Comparison of ENCODE assay signal across 8 mouse cellular contexts in the genomic region with DNA sequence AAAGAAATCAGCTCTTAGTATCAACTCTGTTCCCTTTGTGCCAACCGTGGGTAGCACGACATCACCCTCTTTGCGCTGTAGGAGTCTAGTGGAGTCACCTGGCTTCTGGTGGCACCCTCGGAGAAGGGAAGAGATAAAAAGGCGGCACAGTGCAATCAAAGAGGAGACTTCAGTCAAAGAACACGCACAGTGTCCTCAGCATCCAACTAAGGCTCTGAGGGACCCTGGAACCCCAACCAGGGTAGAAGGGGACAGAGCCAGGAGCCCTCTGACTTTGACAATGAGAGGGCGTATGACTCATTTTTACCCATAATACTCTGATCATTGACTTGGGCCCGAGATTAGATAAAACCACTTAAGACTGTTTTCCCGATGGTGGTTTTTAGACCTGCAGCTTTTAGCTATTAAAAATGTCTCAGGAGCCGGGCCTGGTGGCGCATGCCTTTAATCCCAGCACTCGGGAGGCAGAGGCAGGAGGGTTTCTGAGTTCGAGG.
DNase-seq lines count a peak whose midpoint lies in the region; ATAC-seq lines count a peak whose summit lies in the region.

No protein-coding gene starts in this region.

- no peaks in the 10 kb centered on the region for H3K9me3 ChIP-seq in heart, embryonic 16.5 days (replicated peaks; ENCODE audit: control insufficient read depth, low read length)
- H3K9me3 ChIP-seq in hindbrain, embryonic 16.5 days (ENCODE audit: control insufficient read depth, low read length) = no peaks in the 10 kb centered on the region
- H3K9me3 ChIP-seq in midbrain, embryonic 16.5 days (replicated peaks; ENCODE audit: control insufficient read depth, low read length, poor library complexity, severe bottlenecking) = no peaks in the 10 kb centered on the region

- H3K9ac ChIP-seq in heart, embryonic 16.5 days (ENCODE audit: low read length) = no peak overlapping the region
- H3K9ac ChIP-seq in hindbrain, embryonic 16.5 days (ENCODE audit: low read depth, low read length) = peak overlapping the region; percentile 39; the same call in 1 of the 2 replicates
- H3K9ac ChIP-seq in midbrain, embryonic 16.5 days (ENCODE audit: low read depth, low read length) = no peak overlapping the region

- H3K36me3 ChIP-seq in heart, embryonic 16.5 days (ENCODE audit: control insufficient read depth, insufficient read depth) = no peaks in the 10 kb centered on the region
- H3K36me3 ChIP-seq in hindbrain, embryonic 16.5 days (ENCODE audit: control insufficient read depth, insufficient read depth, low read length) = no peaks in the 10 kb centered on the region
- no peaks in the 10 kb centered on the region for H3K36me3 ChIP-seq in midbrain, embryonic 16.5 days (ENCODE audit: control insufficient read depth, insufficient read depth, low read length)

- no peak for ATAC-seq in heart, embryonic 16.5 days (replicated peaks; ENCODE audit: extremely low read depth, insufficient read depth, low FRiP score)
- no peak for ATAC-seq in hindbrain, embryonic 16.5 days
- ATAC-seq in midbrain, embryonic 16.5 days = no peak

- no peak overlapping the region; the same call in 1 of the 2 replicates for H3K4me2 ChIP-seq in heart, embryonic 16.5 days (ENCODE audit: low read depth, low read length)
- H3K4me2 ChIP-seq in hindbrain, embryonic 16.5 days (ENCODE audit: low read length) = no peak overlapping the region
- H3K4me2 ChIP-seq in midbrain, embryonic 16.5 days (ENCODE audit: low read length) = no peak overlapping the region

- H3K27me3 ChIP-seq in heart, embryonic 16.5 days (ENCODE audit: control insufficient read depth, insufficient read depth, low read length) = no peaks in the 10 kb centered on the region
- H3K27me3 ChIP-seq in hindbrain, embryonic 16.5 days (replicated peaks; ENCODE audit: control insufficient read depth, insufficient read depth, low read length) = no peaks in the 10 kb centered on the region
- no peaks in the 10 kb centered on the region for H3K27me3 ChIP-seq in midbrain, embryonic 16.5 days (ENCODE audit: control insufficient read depth, insufficient read depth, low read depth, low read length)

- H3K27ac ChIP-seq in heart, embryonic 16.5 days (ENCODE audit: low read length) = peak overlapping the region; percentile 68
- H3K27ac ChIP-seq in hindbrain, embryonic 16.5 days (ENCODE audit: low read depth, low read length) = peak overlapping the region; percentile 58
- H3K27ac ChIP-seq in midbrain, embryonic 16.5 days (ENCODE audit: low read length) = peak overlapping the region; percentile 12; the same call in 1 of the 2 replicates

- no peak for DNase-seq in heart, adult 9 months (ENCODE audit: low spot score in 2 of 2)
- DNase-seq in T-cell, adult 2 months (ENCODE audit: low spot score) = peak; percentile 33
- DNase-seq in right cerebral cortex, postnatal 25 days = no peak
- DNase-seq in adrenal gland, adult (ENCODE audit: inconsistent age in 2 of 2, low spot score in 1 of 2) = no peak
- no peak for DNase-seq in frontal cortex, postnatal 14 days (ENCODE audit: low spot score in 2 of 2)

- 50% methylated on average over 13 of the region's 13 CpGs for WGBS in heart, embryonic 16.5 days
- 83% methylated on average over 13 of the region's 13 CpGs for WGBS in hindbrain, embryonic 16.5 days
- WGBS in midbrain, embryonic 16.5 days = 82% methylated on average over 13 of the region's 13 CpGs

- H3K4me1 ChIP-seq in heart, embryonic 16.5 days (ENCODE audit: control insufficient read depth, insufficient read depth, low read length) = peaks cover 25% of the 10 kb centered on the region
- H3K4me1 ChIP-seq in hindbrain, embryonic 16.5 days (ENCODE audit: control insufficient read depth, insufficient read depth, low read depth, low read length) = peaks cover 11% of the 10 kb centered on the region
- H3K4me1 ChIP-seq in midbrain, embryonic 16.5 days (ENCODE audit: control insufficient read depth, insufficient read depth, low read length) = peaks cover 11% of the 10 kb centered on the region

- no peak overlapping the region for H3K4me3 ChIP-seq in heart, embryonic 16.5 days (ENCODE audit: low read length)
- H3K4me3 ChIP-seq in hindbrain, embryonic 16.5 days (ENCODE audit: low read length) = no peak overlapping the region
- no peak overlapping the region for H3K4me3 ChIP-seq in midbrain, embryonic 16.5 days (ENCODE audit: low read depth, low read length)

Comparison
In these comparisons a context has a peak if more than half of its experiments do, and no peak if none do; other contexts are left out.
1. H3K27ac ChIP-seq: peak in every context shown above with its lines; median percentile 68 in heart, embryonic 16.5 days; 58 in hindbrain, embryonic 16.5 days; 12 in midbrain, embryonic 16.5 days.